Mouse (Mus musculus) CD8-positive naive resting alpha-beta T cell, adult 2 months (primary cell): ENCODE measurements around the gene Glipr1.

Source experiments
- DNase-seq, 2 experiments: peaks; one replicate each; pipeline ENCODE4 v3.0.0; 2022; ENCODE audit warnings: low read depth in 2 of 2, low spot score in 2 of 2

Gene Glipr1

GRCm38 (mm10) chr10:111966394-111966793 is 36.0 kb downstream of the Glipr1 start:
- DNase-seq: no peak

- no peak for DNase-seq
Observed at GRCm38 (mm10) chr10:111960459-111960858, 42.0 kb downstream of the Glipr1 start.

GRCm38 (mm10) chr10:111959353-111959752 is 43.1 kb downstream of the Glipr1 start:
- no peak for DNase-seq

GRCm38 (mm10) chr10:111958046-111958421 is 44.4 kb downstream of the Glipr1 start:
- DNase-seq: no peak

- DNase-seq: peak; percentile 34 to 48
Observed at GRCm38 (mm10) chr10:111957271-111958045, 45.0 kb downstream of the Glipr1 start.

GRCm38 (mm10) chr10:111955836-111956235 is 46.6 kb downstream of the Glipr1 start:
- no peak for DNase-seq

- DNase-seq: no peak
Observed at GRCm38 (mm10) chr10:111949008-111949407, 53.4 kb downstream of the Glipr1 start.

GRCm38 (mm10) chr10:111948041-111948440 is 54.4 kb downstream of the Glipr1 start:
- DNase-seq: no peak

GRCm38 (mm10) chr10:111945563-111945962 is 56.9 kb downstream of the Glipr1 start:
- no peak for DNase-seq

- no peak for DNase-seq
Observed at GRCm38 (mm10) chr10:111943026-111943425, 59.4 kb downstream of the Glipr1 start.

GRCm38 (mm10) chr10:111937146-111937534 is 65.3 kb downstream of the Glipr1 start:
- DNase-seq: no peak

- DNase-seq: no peak
Observed at GRCm38 (mm10) chr10:111936491-111937145, 65.8 kb downstream of the Glipr1 start.

- no peak for DNase-seq
Observed at GRCm38 (mm10) chr10:111936021-111936420, 66.4 kb downstream of the Glipr1 start.
